In genomic region chr13:92533801-92534200, GRCm38 (mm10) we compare ENCODE assay signal across 33 mouse cellular contexts. TPM values are rescaled to one million over a fixed set of nuclear protein-coding genes. Genes with fewer than 3 reads are reported as not detected.
DNase-seq lines count a peak whose midpoint lies in the region; ATAC-seq and TF ChIP-seq lines count a peak whose summit lies in the region.
"Had no signal": no experiment of that assay in that cellular context is flagged by ENCODE, and none has a peak within 500 bp of the region (broad histone marks: within the 10 kb centered on the region; RNA-seq: fewer than 3 reads in every experiment).

No protein-coding gene starts in this region.

- WGBS in liver, adult 2 months, result 16% methylated on average over 2 of the region's 2 CpGs
- 28% methylated on average over 2 of the region's 2 CpGs for WGBS in liver, postnatal 0 days (ENCODE audit: insufficient replicate concordance)
- 35% methylated on average over 2 of the region's 2 CpGs for WGBS in lung, adult 2 months
- WGBS in stomach, postnatal 0 days, result 34% methylated on average over 2 of the region's 2 CpGs
- WGBS in hindbrain, embryonic 10.5 days, result 63% methylated on average over 2 of the region's 2 CpGs

- TF ChIP-seq CTCF in liver, adult 2 months (IDR thresholded peaks at IDR 0.05; ENCODE audit: low read depth, low read length), result no peak
- no peak for TF ChIP-seq CTCF in liver, postnatal 0 days (IDR thresholded peaks at IDR 0.05; ENCODE audit: low read depth)
- no peak for TF ChIP-seq CTCF in lung, adult 2 months (IDR thresholded peaks at IDR 0.05; ENCODE audit: insufficient read depth, low read length)
- no peak for TF ChIP-seq CTCF in stomach, postnatal 0 days (IDR thresholded peaks at IDR 0.05; ENCODE audit: low read depth)

- H3K4me1 ChIP-seq in liver, adult 2 months (ENCODE audit: control insufficient read depth, insufficient read depth, low read length), result no peaks in the 10 kb centered on the region
- H3K4me1 ChIP-seq in liver, postnatal 0 days (ENCODE audit: insufficient read depth), result peaks cover 6% of the 10 kb centered on the region; the same call in 1 of the 2 replicates
- H3K4me1 ChIP-seq in lung, adult 2 months (ENCODE audit: control insufficient read depth, insufficient read depth, low read length), result peaks cover 3% of the 10 kb centered on the region
- no peaks in the 10 kb centered on the region for H3K4me1 ChIP-seq in stomach, postnatal 0 days (replicated peaks; ENCODE audit: control insufficient read depth, insufficient read depth)
- peaks cover 13% of the 10 kb centered on the region for H3K4me1 ChIP-seq in hindbrain, embryonic 10.5 days (replicated peaks)

- TF ChIP-seq POLR2A in liver, adult 2 months (IDR thresholded peaks at IDR 0.05; ENCODE audit: extremely low read depth, insufficient read depth, low read length), result no peak
- no peak for TF ChIP-seq POLR2A in lung, adult 2 months (IDR thresholded peaks at IDR 0.05; ENCODE audit: borderline replicate concordance, extremely low read depth, low read depth, low read length)

- H3K27ac ChIP-seq in liver, adult 2 months (replicated peaks; ENCODE audit: insufficient read depth, low read depth, low read length), result no peak overlapping the region
- no peak overlapping the region for H3K27ac ChIP-seq in liver, postnatal 0 days (ENCODE audit: low read depth)
- no peak overlapping the region for H3K27ac ChIP-seq in stomach, postnatal 0 days (replicated peaks)
- H3K27ac ChIP-seq in hindbrain, embryonic 10.5 days, result no peak overlapping the region
- H3K27ac ChIP-seq: embryonic facial prominence, embryonic 10.5 days; embryonic facial prominence, embryonic 13.5 days; forebrain, embryonic 12.5 days; forebrain, embryonic 15.5 days; heart, adult 2 months; heart, embryonic 10.5 days; heart, embryonic 13.5 days; hindbrain, embryonic 12.5 days; hindbrain, embryonic 15.5 days had no signal

- H3K36me3 ChIP-seq in liver, adult 2 months (ENCODE audit: control insufficient read depth, insufficient read depth, low read length), result no peaks in the 10 kb centered on the region
- H3K36me3 ChIP-seq in liver, postnatal 0 days (replicated peaks; ENCODE audit: insufficient read depth, low read length), result no peaks in the 10 kb centered on the region
- H3K36me3 ChIP-seq in stomach, postnatal 0 days (ENCODE audit: control insufficient read depth, insufficient read depth, low read length), result no peaks in the 10 kb centered on the region
- no peaks in the 10 kb centered on the region for H3K36me3 ChIP-seq in hindbrain, embryonic 10.5 days
- H3K36me3 ChIP-seq: embryonic facial prominence, embryonic 10.5 days; embryonic facial prominence, embryonic 13.5 days; forebrain, embryonic 12.5 days; forebrain, embryonic 15.5 days; heart, embryonic 10.5 days; hindbrain, embryonic 12.5 days; hindbrain, embryonic 15.5 days had no signal

- no peaks in the 10 kb centered on the region for H3K79me2 ChIP-seq in liver, adult 2 months (ENCODE audit: control insufficient read depth, insufficient read depth, low read length)

- peaks cover 8% of the 10 kb centered on the region; the same call in 1 of the 2 replicates for H3K27me3 ChIP-seq in liver, adult 2 months (ENCODE audit: control insufficient read depth, insufficient read depth, low read length)
- H3K27me3 ChIP-seq in liver, postnatal 0 days (ENCODE audit: insufficient read depth, low read length), result 0 out of 2 replicates have a peak, but pooled peaks cover 10% of the 10 kb centered on the region
- H3K27me3 ChIP-seq in stomach, postnatal 0 days (ENCODE audit: control insufficient read depth, insufficient read depth, low read length), result no peaks in the 10 kb centered on the region
- H3K27me3 ChIP-seq in hindbrain, embryonic 10.5 days (ENCODE audit: insufficient read depth, poor library complexity, severe bottlenecking), result no peaks in the 10 kb centered on the region
- H3K27me3 ChIP-seq: embryonic facial prominence, embryonic 13.5 days; forebrain, embryonic 12.5 days; forebrain, embryonic 15.5 days; heart, embryonic 13.5 days; hindbrain, embryonic 12.5 days; hindbrain, embryonic 15.5 days had no signal

- no peak overlapping the region for H3K4me2 ChIP-seq in liver, postnatal 0 days (ENCODE audit: low read depth, low read length)
- no peak overlapping the region for H3K4me2 ChIP-seq in stomach, postnatal 0 days (replicated peaks; ENCODE audit: low read depth)
- H3K4me2 ChIP-seq: embryonic facial prominence, embryonic 13.5 days; forebrain, embryonic 12.5 days; forebrain, embryonic 15.5 days; heart, embryonic 13.5 days; hindbrain, embryonic 12.5 days; hindbrain, embryonic 15.5 days had no signal

- no peaks in the 10 kb centered on the region for H3K9me3 ChIP-seq in liver, postnatal 0 days (ENCODE audit: low read length)
- H3K9me3 ChIP-seq in stomach, postnatal 0 days (ENCODE audit: control insufficient read depth, low read length), result no peaks in the 10 kb centered on the region
- H3K9me3 ChIP-seq in hindbrain, embryonic 10.5 days, result no peaks in the 10 kb centered on the region
- H3K9me3 ChIP-seq: embryonic facial prominence, embryonic 10.5 days; embryonic facial prominence, embryonic 13.5 days; forebrain, embryonic 12.5 days; forebrain, embryonic 15.5 days; heart, embryonic 10.5 days; heart, embryonic 13.5 days; hindbrain, embryonic 12.5 days; hindbrain, embryonic 15.5 days had no signal

- no peak for ATAC-seq in liver, postnatal 0 days
- no peak for ATAC-seq in stomach, postnatal 0 days (ENCODE audit: low FRiP score, low TSS enrichment)
- ATAC-seq: activated CD4-positive, CD25-positive, alpha-beta regulatory T cell, adult 4 months; forebrain, embryonic 15.5 days had no signal

- TF ChIP-seq EP300 in liver, postnatal 0 days (IDR thresholded peaks at IDR 0.05; ENCODE audit: low read depth), result no peak
- TF ChIP-seq EP300 in stomach, postnatal 0 days (optimal IDR thresholded peaks at IDR 0.05), result no peak

- H3K4me3 ChIP-seq in liver, adult 2 months (ENCODE audit: insufficient read depth, low read depth, low read length), result no peak overlapping the region
- H3K4me3 ChIP-seq in liver, postnatal 0 days (ENCODE audit: low read depth, low read length), result no peak overlapping the region
- no peak overlapping the region for H3K4me3 ChIP-seq in lung, adult 2 months (replicated peaks; ENCODE audit: extremely low read depth, low read depth, low read length)
- no peak overlapping the region for H3K4me3 ChIP-seq in stomach, postnatal 0 days (ENCODE audit: low read depth, low read length)
- H3K4me3 ChIP-seq in hindbrain, embryonic 10.5 days, result no peak overlapping the region
- H3K4me3 ChIP-seq: embryonic facial prominence, embryonic 10.5 days; embryonic facial prominence, embryonic 13.5 days; erythroblast, embryonic 14.5 days; forebrain, embryonic 12.5 days; forebrain, embryonic 15.5 days; heart, adult 2 months; heart, embryonic 10.5 days; heart, embryonic 13.5 days; hindbrain, embryonic 12.5 days; hindbrain, embryonic 15.5 days had no signal

- no peak overlapping the region for H3K9ac ChIP-seq in liver, adult 2 months (ENCODE audit: low read depth, low read length)
- H3K9ac ChIP-seq in liver, postnatal 0 days (replicated peaks), result no peak overlapping the region
- no peak overlapping the region for H3K9ac ChIP-seq in stomach, postnatal 0 days (ENCODE audit: low read length)
- H3K9ac ChIP-seq: embryonic facial prominence, embryonic 13.5 days; forebrain, embryonic 12.5 days; forebrain, embryonic 15.5 days; heart, embryonic 13.5 days; hindbrain, embryonic 12.5 days; hindbrain, embryonic 15.5 days had no signal

- peak; percentile 76 for DNase-seq in liver, adult 2 months (ENCODE audit: extremely low read depth, low read depth, low spot score)
- DNase-seq in liver, postnatal 0 days, result no peak
- peak; percentile 5 for DNase-seq in lung, postnatal 10 days
- no peak for DNase-seq in lung, adult 2 months
- DNase-seq in stomach, postnatal 0 days (ENCODE audit: low spot score), result peak; percentile 40
- no peak for DNase-seq in hindbrain, embryonic 10.5 days (ENCODE audit: low spot score)
- DNase-seq: adrenal gland, adult 8-10 months; adrenal gland, postnatal 25 days; cerebellum, adult 11-12 months; cerebellum, adult 8-10 months; cerebellum, postnatal 10 days; cerebellum, postnatal 36 days; embryo, embryonic 11 days; gastrocnemius, postnatal 10 days; gastrocnemius, postnatal 36 days; heart, adult 2 months; heart, postnatal 14 days; heart, postnatal 4 days had no signal

RNA-seq across cellular contexts. Expression of gene Zfyve16, which starts 3.1 kb away (rescaled TPM):
- total RNA-seq in liver, adult 2 months (2014; rRNA removed), result 7.5 and 7.8 TPM in 2 replicates
- polyA plus RNA-seq in liver, adult 2 months (2012; rRNA removed), result 0.76 and 0.97 TPM in 2 replicates
- 1.1 and 1.3 TPM in 2 replicates for polyA plus RNA-seq in liver, postnatal 0 days (2015; fragmentation: Nextera tagmentation; extraction: Ambion mirVana)
- polyA plus RNA-seq in lung, adult 2 months (2012; rRNA removed), result 3.1 and 5.1 TPM in 2 replicates
- polyA plus RNA-seq in stomach, postnatal 0 days (2015; fragmentation: Nextera tagmentation; extraction: Ambion mirVana), result 3.9 and 4.2 TPM in 2 replicates
- polyA plus RNA-seq in hindbrain, embryonic 10.5 days (2016; fragmentation: Nextera tagmentation; extraction: Ambion mirVana), result 6.9 and 9.5 TPM in 2 replicates

RNA-seq across cellular contexts. Expression of gene Spz1, which starts 42.2 kb away (rescaled TPM):
- not detected in 2 replicates for total RNA-seq in liver, adult 2 months (2014; rRNA removed)
- polyA plus RNA-seq in liver, adult 2 months (2012; rRNA removed), result not detected in 2 replicates
- not detected in 2 replicates for polyA plus RNA-seq in liver, postnatal 0 days (2015; fragmentation: Nextera tagmentation; extraction: Ambion mirVana)
- polyA plus RNA-seq in lung, adult 2 months (2012; rRNA removed), result not detected in 2 replicates
- polyA plus RNA-seq in stomach, postnatal 0 days (2015; fragmentation: Nextera tagmentation; extraction: Ambion mirVana), result not detected in 2 replicates
- not detected in 2 replicates for polyA plus RNA-seq in hindbrain, embryonic 10.5 days (2016; fragmentation: Nextera tagmentation; extraction: Ambion mirVana)
- total RNA-seq: adrenal gland, adult 8-10 months; adrenal gland, postnatal 25 days; gastrocnemius, adult 18-20 months; gastrocnemius, postnatal 10 days; gastrocnemius, postnatal 36 days; granulocyte monocyte progenitor cell, adult 5-6 weeks; heart, adult 2 months; heart, postnatal 14 days; heart, postnatal 4 days had no signal
- polyA plus RNA-seq: activated CD4-positive, CD25-positive, alpha-beta regulatory T cell, adult 4 months; brain, embryonic 14.5 days; cortical plate, adult 2 months; embryonic facial prominence, embryonic 10.5 days; embryonic facial prominence, embryonic 13.5 days; erythroblast, embryonic 14.5 days; forebrain, embryonic 12.5 days; forebrain, embryonic 15.5 days; heart, embryonic 10.5 days; heart, embryonic 13.5 days; heart, embryonic 16.5 days; hindbrain, embryonic 12.5 days; hindbrain, embryonic 15.5 days had no signal

RNA-seq across cellular contexts. Expression of gene Fam151b, which starts 50.0 kb away (rescaled TPM):
- total RNA-seq in liver, adult 2 months (2014; rRNA removed), result 8.7 and 9.3 TPM in 2 replicates
- polyA plus RNA-seq in liver, adult 2 months (2012; rRNA removed), result 2.7 and 3.4 TPM in 2 replicates
- 0.12 TPM in 1 of 2 replicates, not detected in the other for polyA plus RNA-seq in liver, postnatal 0 days (2015; fragmentation: Nextera tagmentation; extraction: Ambion mirVana)
- 3.4 and 4.1 TPM in 2 replicates for polyA plus RNA-seq in lung, adult 2 months (2012; rRNA removed)
- polyA plus RNA-seq in stomach, postnatal 0 days (2015; fragmentation: Nextera tagmentation; extraction: Ambion mirVana), result 0.10 and 0.22 TPM in 2 replicates
- polyA plus RNA-seq in hindbrain, embryonic 10.5 days (2016; fragmentation: Nextera tagmentation; extraction: Ambion mirVana), result 0.13 TPM in 1 of 2 replicates, not detected in the other
- polyA plus RNA-seq: activated CD4-positive, CD25-positive, alpha-beta regulatory T cell, adult 4 months; erythroblast, embryonic 14.5 days; heart, embryonic 10.5 days; heart, embryonic 16.5 days had no signal

Comparison
In these comparisons a context has a peak if more than half of its experiments do, and no peak if none do; other contexts are left out.
1. DNase-seq: peak in liver, adult 2 months (single experiment), lung, postnatal 10 days (single experiment) and stomach, postnatal 0 days (single experiment); none in liver, postnatal 0 days (single experiment), lung, adult 2 months (single experiment) and hindbrain, embryonic 10.5 days (single experiment).